Mouse (Mus musculus): ENCODE data around the gene Izumo1.

DNA sequence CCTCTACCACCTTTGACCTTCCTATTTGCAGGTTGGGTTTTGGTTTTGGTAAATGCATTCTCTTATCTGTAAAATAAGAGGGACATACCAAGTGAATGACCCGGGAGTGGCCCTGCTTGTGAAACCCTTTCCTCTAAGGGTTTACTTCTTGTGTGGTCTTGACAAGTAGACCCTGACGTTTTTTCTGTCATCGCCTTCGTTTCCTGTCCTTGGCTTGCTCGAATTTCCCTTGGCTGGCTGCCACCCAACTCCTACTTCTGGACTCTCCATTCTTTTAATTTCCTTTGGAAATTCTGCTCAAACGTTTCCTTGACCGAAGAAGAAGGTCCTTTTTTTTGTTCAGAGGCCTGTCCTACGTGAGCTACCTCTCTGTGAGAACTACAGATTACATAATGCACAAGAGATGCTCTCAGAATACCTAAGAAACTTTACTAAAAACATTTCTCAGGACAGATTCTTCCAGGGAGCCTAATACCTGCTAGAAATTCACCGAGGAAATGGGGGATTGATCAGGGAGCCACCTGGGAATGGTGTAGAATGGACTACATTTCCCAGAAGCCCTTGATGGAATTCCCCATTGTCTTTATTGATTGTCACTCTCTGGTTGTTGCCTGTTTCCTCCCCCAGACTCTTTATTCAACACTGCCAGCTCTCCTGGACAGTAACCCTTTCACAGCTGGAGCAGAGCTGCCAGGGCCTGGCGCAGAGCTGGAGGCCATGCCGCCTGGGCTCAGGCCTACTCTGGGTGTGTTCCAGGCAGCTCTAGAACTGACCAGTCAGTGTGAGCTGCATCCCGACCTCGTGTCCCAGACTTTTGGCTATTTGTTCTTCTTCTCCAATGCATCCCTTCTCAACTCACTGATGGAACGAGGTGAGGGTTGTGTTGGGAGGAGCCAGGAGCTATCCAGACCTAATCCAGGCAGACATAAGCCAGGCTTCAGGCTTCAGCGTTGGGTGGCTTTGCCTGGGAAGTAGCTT, 14.4 kb downstream of the Izumo1 start:
- TF ChIP-seq CTCF (conservative IDR thresholded peaks at IDR 0.05 in 1 of 2, IDR thresholded peaks at IDR 0.05 in 1 of 2; ENCODE audit: low read depth in 2 of 2, low read length in 2 of 2) (no peak), EP300 (IDR thresholded peaks at IDR 0.05; ENCODE audit: low read length) (no peak), POLR2A (IDR thresholded peaks at IDR 0.05; ENCODE audit: low read depth, low read length) (no peak), ELF1 (IDR thresholded peaks at IDR 0.05; ENCODE audit: low read depth, low read length) (no peak), RAD21 (IDR thresholded peaks at IDR 0.05; ENCODE audit: low read depth, low read length) (no peak)

Data from CH12.LX (cell line).